Mouse (Mus musculus): ENCODE measurements around the gene Pard3. TPM values are rescaled to one million over a fixed set of nuclear protein-coding genes. Genes with fewer than 3 reads are reported as not detected.

Pard3 gene
- total RNA-seq, 2 experiments from 2014 or later: 26.1 to 28.1 TPM

GRCm38 (mm10) chr8:127514810-127515735, 451.4 kb downstream of the Pard3 start:
- H3K27ac ChIP-seq: no peak overlapping the region
- no peak for DNase-seq (ENCODE audit: low spot score in 2 of 2)
- no peak overlapping the region for H3K4me3 ChIP-seq
- no peak for TF ChIP-seq CTCF (conservative IDR thresholded peaks at IDR 0.05)

- Histone ChIP-seq H3K4me3 (no peak overlapping the region), H3K27ac (no peak overlapping the region)
- no peak for TF ChIP-seq CTCF (conservative IDR thresholded peaks at IDR 0.05)
- DNase-seq (ENCODE audit: low spot score in 2 of 2): no peak
Observed at GRCm38 (mm10) chr8:127516043-127516442, 452.4 kb downstream of the Pard3 start.

- no peak for DNase-seq (ENCODE audit: low spot score in 2 of 2)
- Histone ChIP-seq H3K27ac (no peak overlapping the region), H3K4me3 (no peak overlapping the region)
- TF ChIP-seq CTCF (conservative IDR thresholded peaks at IDR 0.05): no peak
Observed at GRCm38 (mm10) chr8:127525673-127526072, 462.0 kb downstream of the Pard3 start.

- TF ChIP-seq CTCF (conservative IDR thresholded peaks at IDR 0.05): no peak
- DNase-seq (ENCODE audit: low spot score in 2 of 2): no peak
- H3K4me3 ChIP-seq: no peak overlapping the region
- H3K27ac ChIP-seq: no peak overlapping the region
Observed at GRCm38 (mm10) chr8:127528315-127528714, 464.6 kb downstream of the Pard3 start.

GRCm38 (mm10) chr8:127529746-127530145, 466.1 kb downstream of the Pard3 start:
- no peak for DNase-seq (ENCODE audit: low spot score in 2 of 2)
- no peak for TF ChIP-seq CTCF (conservative IDR thresholded peaks at IDR 0.05)
- Histone ChIP-seq H3K27ac (no peak overlapping the region), H3K4me3 (no peak overlapping the region)

- no peak for DNase-seq (ENCODE audit: low spot score in 2 of 2)
- H3K4me3 ChIP-seq: no peak overlapping the region
- no peak overlapping the region for H3K27ac ChIP-seq
- no peak for TF ChIP-seq CTCF (conservative IDR thresholded peaks at IDR 0.05)
Observed at GRCm38 (mm10) chr8:127531866-127532265, 468.2 kb downstream of the Pard3 start.

GRCm38 (mm10) chr8:127534789-127535188, 471.1 kb downstream of the Pard3 start:
- no peak for TF ChIP-seq CTCF (conservative IDR thresholded peaks at IDR 0.05)
- H3K4me3 ChIP-seq: no peak overlapping the region; the same call in 1 of the 2 replicates
- peak overlapping the region; percentile 72; the same call in 1 of the 2 replicates for H3K27ac ChIP-seq
- peak; percentile 46 to 57 for DNase-seq (ENCODE audit: low spot score in 2 of 2)

GRCm38 (mm10) chr8:127535192-127535845, 471.6 kb downstream of the Pard3 start:
- Histone ChIP-seq H3K4me3 (no peak overlapping the region; the same call in 1 of the 2 replicates), H3K27ac (peak overlapping the region; percentile 72)
- DNase-seq (ENCODE audit: low spot score in 2 of 2): no peak
- TF ChIP-seq CTCF (conservative IDR thresholded peaks at IDR 0.05): no peak

- TF ChIP-seq CTCF (conservative IDR thresholded peaks at IDR 0.05): no peak
- Histone ChIP-seq H3K4me3 (no peak overlapping the region), H3K27ac (no peak overlapping the region)
- no peak for DNase-seq (ENCODE audit: low spot score in 2 of 2)
Observed at GRCm38 (mm10) chr8:127535846-127536220, 472.1 kb downstream of the Pard3 start.

GRCm38 (mm10) chr8:127539803-127540202, 476.1 kb downstream of the Pard3 start:
- no peak for TF ChIP-seq CTCF (conservative IDR thresholded peaks at IDR 0.05)
- Histone ChIP-seq H3K27ac (no peak overlapping the region), H3K4me3 (no peak overlapping the region)
- no peak for DNase-seq (ENCODE audit: low spot score in 2 of 2)

- Histone ChIP-seq H3K4me3 (no peak overlapping the region), H3K27ac (no peak overlapping the region)
- no peak for TF ChIP-seq CTCF (conservative IDR thresholded peaks at IDR 0.05)
- no peak for DNase-seq (ENCODE audit: low spot score in 2 of 2)
Observed at GRCm38 (mm10) chr8:127540273-127540672, 476.6 kb downstream of the Pard3 start.

- no peak for TF ChIP-seq CTCF (conservative IDR thresholded peaks at IDR 0.05)
- no peak overlapping the region for H3K4me3 ChIP-seq
- no peak for DNase-seq (ENCODE audit: low spot score in 2 of 2)
- H3K27ac ChIP-seq: no peak overlapping the region
Observed at GRCm38 (mm10) chr8:127542162-127542561, 478.5 kb downstream of the Pard3 start.

GRCm38 (mm10) chr8:127543676-127544075, 480.0 kb downstream of the Pard3 start:
- no peak for DNase-seq (ENCODE audit: low spot score in 2 of 2)
- TF ChIP-seq CTCF (conservative IDR thresholded peaks at IDR 0.05): no peak
- no peak overlapping the region for H3K4me3 ChIP-seq
- no peak overlapping the region for H3K27ac ChIP-seq
